Mouse (Mus musculus) heart, embryonic 12.5 days (tissue): ENCODE results near the gene Klhl34. TPM values are rescaled to one million over a fixed set of nuclear protein-coding genes. Genes with fewer than 3 reads are reported as not detected.

ENCODE experiments used
- ATAC-seq: fragments of 200-750 bp; cut with Nextera tagmentation; 2 replicates; pipeline ENCODE4 v1.8.0; 2017; ENCODE audit warnings: moderate TSS enrichment, moderate library complexity; ENCODE audit not compliant: insufficient number of reproducible peaks, low FRiP score
- H3K27ac ChIP-seq: fragments of 300-500 bp; sonication (generic); 2 replicates; pipeline ENCODE4 v1.5.1; 2016; ENCODE audit warnings: mild to moderate bottlenecking, moderate library complexity; ENCODE audit not compliant: poor library complexity, severe bottlenecking
- H3K27me3 ChIP-seq: fragments of 300-500 bp; sonication (generic); replicated peaks from 2 replicates; pipeline ENCODE4 v1.6.1; 2016; ENCODE audit warnings: mild to moderate bottlenecking, moderate library complexity
- H3K36me3 ChIP-seq: fragments of 300-500 bp; sonication (generic); 2 replicates; pipeline ENCODE4 v1.6.1; 2016; ENCODE audit warnings: mild to moderate bottlenecking, moderate library complexity
- H3K4me1 ChIP-seq: fragments of 300-500 bp; sonication (generic); replicated peaks from 2 replicates; pipeline ENCODE4 v1.6.1; 2016; ENCODE audit warnings: mild to moderate bottlenecking
- H3K4me2 ChIP-seq: fragments of 300-500 bp; sonication (generic); 2 replicates; pipeline ENCODE4 v1.6.1; 2016; ENCODE audit warnings: mild to moderate bottlenecking, moderate library complexity
- H3K4me3 ChIP-seq: fragments of 300-500 bp; sonication (generic); 2 replicates; pipeline ENCODE4 v1.5.1; 2016; ENCODE audit warnings: mild to moderate bottlenecking
- H3K9ac ChIP-seq: fragments of 300-500 bp; sonication (generic); 2 replicates; pipeline ENCODE4 v1.6.1; 2016; ENCODE audit warnings: mild to moderate bottlenecking, moderate library complexity
- H3K9me3 ChIP-seq: fragments of 300-500 bp; sonication (generic); replicated peaks from 2 replicates; pipeline ENCODE4 v1.6.1; 2016; ENCODE audit warnings: mild to moderate bottlenecking, moderate library complexity
- WGBS: fragments of 180-500 bp; shearing (Covaris S2); methylation state at CpG from one replicate; pipeline ENCODE4 v1.1.7; 2016; 5-methylcytosine and 5-hydroxymethylcytosine counted together
- polyA plus RNA-seq: library from polyadenylated mRNA; unstranded; fragments of >200 nt; fragmentation: Nextera tagmentation; extraction: Ambion mirVana; gene quantifications from 2 replicates; pipeline ENCODE4 v1.2.1, GENCODE M21; 2016

Gene Klhl34
- 0.19 and 0.31 TPM in 2 replicates for polyA plus RNA-seq

GRCm38 (mm10) chrX:157818207-157818920 is at the start of gene Klhl34:
Klhl34 (plus strand) TSS chrX:157818435.
- H3K4me3 ChIP-seq = peak within 1 kb of the TSS; percentile 47
- H3K9ac ChIP-seq = peak within 1 kb of the TSS; percentile 24; the same call in 1 of the 2 replicates
- peak within 1 kb of the TSS; percentile 92 for H3K4me2 ChIP-seq
- H3K36me3 ChIP-seq = no peaks in the 10 kb centered on the region
- H3K4me1 ChIP-seq = no peaks in the 10 kb centered on the region
- H3K27ac ChIP-seq = no peak within 1 kb of the TSS
- 28% methylated on average over 28 of the region's 28 CpGs for WGBS
- no peaks in the 10 kb centered on the region for H3K9me3 ChIP-seq
- peak; percentile 61; the same call in 1 of the 2 replicates for ATAC-seq
- peaks cover 14% of the 10 kb centered on the region for H3K27me3 ChIP-seq

GRCm38 (mm10) chrX:157801669-157802068 is 16.6 kb upstream of the Klhl34 start:
- no peak overlapping the region for H3K9ac ChIP-seq
- no peaks in the 10 kb centered on the region for H3K9me3 ChIP-seq
- no peaks in the 10 kb centered on the region for H3K36me3 ChIP-seq
- no peak overlapping the region for H3K4me2 ChIP-seq
- H3K27me3 ChIP-seq = no peaks in the 10 kb centered on the region
- no peak overlapping the region for H3K27ac ChIP-seq
- no peak for ATAC-seq
- H3K4me3 ChIP-seq = no peak overlapping the region
- WGBS = 86% methylated on average over 2 of the region's 2 CpGs
- no peaks in the 10 kb centered on the region for H3K4me1 ChIP-seq

GRCm38 (mm10) chrX:157809721-157810120 is 8.5 kb upstream of the Klhl34 start:
- Histone ChIP-seq H3K9me3 (no peaks in the 10 kb centered on the region), H3K4me1 (no peaks in the 10 kb centered on the region), H3K9ac (no peak overlapping the region), H3K4me3 (no peak overlapping the region), H3K27ac (no peak overlapping the region), H3K4me2 (no peak overlapping the region), H3K36me3 (no peaks in the 10 kb centered on the region), H3K27me3 (no peaks in the 10 kb centered on the region)
- no peak for ATAC-seq
- 48% methylated on average over 1 of the region's 1 CpGs for WGBS

- no peaks in the 10 kb centered on the region for H3K36me3 ChIP-seq
- H3K9me3 ChIP-seq = no peaks in the 10 kb centered on the region
- peak overlapping the region; percentile 47 for H3K4me3 ChIP-seq
- peak overlapping the region; percentile 92 for H3K4me2 ChIP-seq
- WGBS = 14% methylated on average over 31 of the region's 31 CpGs
- ATAC-seq = no peak
- H3K27ac ChIP-seq = no peak overlapping the region
- peak overlapping the region; percentile 24; the same call in 1 of the 2 replicates for H3K9ac ChIP-seq
- H3K27me3 ChIP-seq = peaks cover 14% of the 10 kb centered on the region
- no peaks in the 10 kb centered on the region for H3K4me1 ChIP-seq
Observed at GRCm38 (mm10) chrX:157817571-157818206, 546 bp upstream of the Klhl34 start.

GRCm38 (mm10) chrX:157818921-157819260 is 656 bp downstream of the Klhl34 start:
- ATAC-seq = no peak
- H3K27ac ChIP-seq = no peak overlapping the region
- no peaks in the 10 kb centered on the region for H3K4me1 ChIP-seq
- H3K36me3 ChIP-seq = no peaks in the 10 kb centered on the region
- no peak overlapping the region for H3K4me2 ChIP-seq
- no peak overlapping the region for H3K9ac ChIP-seq
- no peaks in the 10 kb centered on the region for H3K9me3 ChIP-seq
- WGBS = 82% methylated on average over 13 of the region's 13 CpGs
- no peak overlapping the region for H3K4me3 ChIP-seq
- H3K27me3 ChIP-seq = peaks cover 14% of the 10 kb centered on the region

GRCm38 (mm10) chrX:157829983-157830382 is 11.7 kb downstream of the Klhl34 start:
- H3K36me3 ChIP-seq = no peaks in the 10 kb centered on the region
- H3K4me2 ChIP-seq = no peak overlapping the region
- no peak overlapping the region for H3K27ac ChIP-seq
- 80% methylated on average over 4 of the region's 4 CpGs for WGBS
- no peaks in the 10 kb centered on the region for H3K9me3 ChIP-seq
- H3K9ac ChIP-seq = no peak overlapping the region
- H3K4me3 ChIP-seq = no peak overlapping the region
- ATAC-seq = no peak
- H3K4me1 ChIP-seq = no peaks in the 10 kb centered on the region
- no peaks in the 10 kb centered on the region for H3K27me3 ChIP-seq

Other genes starting within 250 kb of the Klhl34 start
- 2.0 and 3.7 TPM in 2 replicates for gene Yy2, start 249.4 kb upstream of the Klhl34 start, polyA plus RNA-seq
- 19.4 and 20.3 TPM in 2 replicates for gene Mbtps2, start 219.7 kb upstream of the Klhl34 start, polyA plus RNA-seq
- gene Smpx, start 119.5 kb upstream of the Klhl34 start, polyA plus RNA-seq = 807 and 829 TPM in 2 replicates
- gene Cnksr2, start 224.9 kb downstream of the Klhl34 start, polyA plus RNA-seq = 0.78 and 0.85 TPM in 2 replicates